Mouse (Mus musculus) small intestine, adult 2 months (tissue): ENCODE data around the gene Dtd1.

Experiments
- CTCF ChIP-seq: fragments of 200-500 bp; IDR thresholded peaks from 2 replicates; pipeline ENCODE4 v1.5.1; 2012; ENCODE audit warnings: low read depth, mild to moderate bottlenecking, control low read depth, inconsistent platforms, low read length, moderate library complexity, mixed read lengths; ENCODE audit not compliant: insufficient replicate concordance, insufficient read length; ENCODE audit errors: extremely low read depth
- POLR2A ChIP-seq: fragments of 200-500 bp; IDR thresholded peaks from 2 replicates; pipeline ENCODE4 v1.6.1; 2012; ENCODE audit warnings: low read depth, mild to moderate bottlenecking, control low read depth, inconsistent platforms, low read length, moderate library complexity

- TF ChIP-seq CTCF = no peak
- no peak for TF ChIP-seq POLR2A
Measured at GRCm38 (mm10) chr2:144781871-144782270, 182.2 kb downstream of the Dtd1 start.
